Mouse (Mus musculus) MEL (cell line): ENCODE results near the gene Dlx2. TPM values are rescaled to one million over a fixed set of nuclear protein-coding genes. Genes with fewer than 3 reads are reported as not detected.

ENCODE experiments used
- DNase-seq: peaks from one replicate; pipeline ENCODE4 v3.0.0; 2011; ENCODE audit warnings: low read depth, low spot score
- H3K27ac ChIP-seq: 2 replicates; pipeline ENCODE4 v1.5.1; 2012; ENCODE audit warnings: low read depth, mild to moderate bottlenecking, control low read depth, low read length, moderate library complexity; ENCODE audit not compliant: control insufficient read depth
- H3K27me3 ChIP-seq, 2 experiments: fragments of 150-350 bp in 1 of 2; sonication (generic) in 1 of 2; 2 replicates each; pipeline ENCODE4 v1.6.1; 2012; ENCODE audit warnings: low read length in 2 of 2, mild to moderate bottlenecking in 2 of 2, improper control_type of control experiment in 1 of 2, moderate library complexity in 1 of 2; ENCODE audit not compliant: insufficient read depth in 2 of 2, control insufficient read depth in 1 of 2
- H3K36me3 ChIP-seq, 2 experiments: 2 replicates each; pipeline ENCODE4 v1.6.1; 2012 to 2014; ENCODE audit warnings: low read length in 2 of 2, improper control_type of control experiment in 1 of 2, inconsistent platforms in 1 of 2, mild to moderate bottlenecking in 1 of 2; ENCODE audit not compliant: insufficient read depth in 2 of 2, control insufficient read depth in 1 of 2
- H3K4me1 ChIP-seq, 2 experiments: fragments of 150-350 bp in 1 of 2; sonication (generic) in 1 of 2; 2 replicates each; pipeline ENCODE4 v1.6.1; 2012; ENCODE audit warnings: low read length in 2 of 2, improper control_type of control experiment in 1 of 2, mild to moderate bottlenecking in 1 of 2; ENCODE audit not compliant: insufficient read depth in 2 of 2, control insufficient read depth in 1 of 2
- H3K4me3 ChIP-seq, 2 experiments: fragments of 150-350 bp in 1 of 2; sonication (generic) in 1 of 2; 2 replicates each; pipeline ENCODE4 v1.5.1; 2012; ENCODE audit warnings: low read depth in 2 of 2, low read length in 2 of 2, mild to moderate bottlenecking in 2 of 2, moderate library complexity in 2 of 2, control low read depth in 1 of 2, improper control_type of control experiment in 1 of 2; ENCODE audit not compliant: control insufficient read depth in 1 of 2, insufficient read depth in 1 of 2
- H3K79me2 ChIP-seq: 2 replicates; pipeline ENCODE4 v1.6.1; 2012; ENCODE audit warnings: mild to moderate bottlenecking, low read length, moderate library complexity; ENCODE audit not compliant: control insufficient read depth, poor library complexity, insufficient read depth
- H3K9ac ChIP-seq: 2 replicates; pipeline ENCODE4 v1.6.1; 2012; ENCODE audit warnings: low read depth, mild to moderate bottlenecking, control low read depth, low read length, moderate library complexity; ENCODE audit not compliant: control insufficient read depth, poor library complexity, severe bottlenecking
- H3K9me3 ChIP-seq: fragments of 150-350 bp; sonication (generic); replicated peaks from 2 replicates; pipeline ENCODE4 v1.6.1; 2012; ENCODE audit warnings: mild to moderate bottlenecking, low read length, improper control_type of control experiment, moderate library complexity; ENCODE audit not compliant: insufficient read depth
- BHLHE40 ChIP-seq: IDR thresholded peaks from 2 replicates; pipeline ENCODE4 v1.6.1; 2012; ENCODE audit warnings: low read depth, mild to moderate bottlenecking, inconsistent platforms, low read length, improper control_type of control experiment, borderline replicate concordance
- CHD1 ChIP-seq: IDR thresholded peaks from 2 replicates; pipeline ENCODE4 v1.6.1; 2012; ENCODE audit warnings: low read depth, mild to moderate bottlenecking, inconsistent platforms, low read length, improper control_type of control experiment
- CHD2 ChIP-seq: IDR thresholded peaks from 2 replicates; pipeline ENCODE4 v1.6.1; 2011; ENCODE audit warnings: low read length, improper control_type of control experiment
- CTCF ChIP-seq, 3 experiments: IDR thresholded peaks in 2 of 3; conservative IDR thresholded peaks in 1 of 3; 2 replicates each; pipeline ENCODE4 v1.5.1; 2011 to 2012; ENCODE audit warnings: low read length in 3 of 3, low read depth in 2 of 3, mild to moderate bottlenecking in 2 of 3, improper control_type of control experiment in 1 of 3, inconsistent platforms in 1 of 3, mixed read lengths in 1 of 3, moderate library complexity in 1 of 3; ENCODE audit not compliant: control insufficient read depth in 1 of 3, insufficient read depth in 1 of 3, poor library complexity in 1 of 3, severe bottlenecking in 1 of 3
- E2F4 ChIP-seq: IDR thresholded peaks from 2 replicates; pipeline ENCODE4 v1.6.1; 2011; ENCODE audit warnings: low read depth, low read length, improper control_type of control experiment, borderline replicate concordance
- ELF1 ChIP-seq: IDR thresholded peaks from 2 replicates; pipeline ENCODE4 v1.6.1; 2014; ENCODE audit warnings: low read depth, mild to moderate bottlenecking, inconsistent platforms, low read length, improper control_type of control experiment, moderate library complexity
- ETS1 ChIP-seq: IDR thresholded peaks from 2 replicates; pipeline ENCODE4 v1.6.1; 2012; ENCODE audit warnings: low read depth, mild to moderate bottlenecking, inconsistent platforms, low read length, improper control_type of control experiment, moderate library complexity
- GATA1 ChIP-seq: IDR thresholded peaks from 2 replicates; pipeline ENCODE4 v1.6.1; 2011; ENCODE audit warnings: low read depth, low read length, improper control_type of control experiment
- HCFC1 ChIP-seq: IDR thresholded peaks from 2 replicates; pipeline ENCODE4 v1.6.1; 2012; ENCODE audit warnings: low read depth, mild to moderate bottlenecking, inconsistent platforms, low read length, improper control_type of control experiment, moderate library complexity
- KAT2A ChIP-seq: conservative IDR thresholded peaks from 2 replicates; pipeline ENCODE4 v1.6.1; 2012; ENCODE audit warnings: low read depth, low read length, improper control_type of control experiment, inconsistent platforms
- MAFK ChIP-seq: IDR thresholded peaks from 2 replicates; pipeline ENCODE4 v1.6.1; 2011; ENCODE audit warnings: low read depth, mild to moderate bottlenecking, low read length, improper control_type of control experiment, borderline replicate concordance
- MAX ChIP-seq: IDR thresholded peaks from 2 replicates; pipeline ENCODE4 v1.6.1; 2011; ENCODE audit warnings: low read length, improper control_type of control experiment
- MAZ ChIP-seq: IDR thresholded peaks from 2 replicates; pipeline ENCODE4 v1.6.1; 2012; ENCODE audit warnings: low read depth, mild to moderate bottlenecking, inconsistent platforms, low read length, improper control_type of control experiment
- MEF2A ChIP-seq: IDR thresholded peaks from 2 replicates; pipeline ENCODE4 v1.6.1; 2014; ENCODE audit warnings: low read depth, mild to moderate bottlenecking, inconsistent platforms, low read length, improper control_type of control experiment; ENCODE audit not compliant: poor library complexity, insufficient replicate concordance, severe bottlenecking; ENCODE audit errors: extremely low read depth
- MXI1 ChIP-seq: IDR thresholded peaks from 2 replicates; pipeline ENCODE4 v1.6.1; 2011; ENCODE audit warnings: mild to moderate bottlenecking, low read depth, low read length, improper control_type of control experiment
- MYB ChIP-seq: IDR thresholded peaks from 2 replicates; pipeline ENCODE4 v1.6.1; 2011; ENCODE audit warnings: mild to moderate bottlenecking, low read depth, low read length, improper control_type of control experiment
- NELFE ChIP-seq: IDR thresholded peaks from 2 replicates; pipeline ENCODE4 v1.6.1; 2011; ENCODE audit warnings: low read depth, low read length, improper control_type of control experiment
- NRF1 ChIP-seq: IDR thresholded peaks from 2 replicates; pipeline ENCODE4 v1.6.1; 2014; ENCODE audit warnings: low read depth, mild to moderate bottlenecking, inconsistent platforms, low read length, improper control_type of control experiment, moderate library complexity; ENCODE audit not compliant: poor library complexity, insufficient read depth, severe bottlenecking
- POLR2AphosphoS2 ChIP-seq: IDR thresholded peaks from 2 replicates; pipeline ENCODE4 v1.6.1; 2011; ENCODE audit warnings: low read length, improper control_type of control experiment
- RAD21 ChIP-seq: IDR thresholded peaks from 2 replicates; pipeline ENCODE4 v1.6.1; 2011; ENCODE audit warnings: mild to moderate bottlenecking, low read depth, low read length, improper control_type of control experiment
- SIN3A ChIP-seq: IDR thresholded peaks from 2 replicates; pipeline ENCODE4 v1.6.1; 2012; ENCODE audit warnings: low read length, improper control_type of control experiment, inconsistent platforms
- SMC3 ChIP-seq: IDR thresholded peaks from 2 replicates; pipeline ENCODE4 v1.6.1; 2011; ENCODE audit warnings: low read depth, low read length, improper control_type of control experiment
- TBP ChIP-seq: IDR thresholded peaks from 2 replicates; pipeline ENCODE4 v1.8.0; 2011; ENCODE audit warnings: low read depth, low read length, improper control_type of control experiment
- UBTF ChIP-seq: IDR thresholded peaks from 2 replicates; pipeline ENCODE4 v1.6.1; 2012; ENCODE audit warnings: low read depth, mild to moderate bottlenecking, inconsistent platforms, low read length, improper control_type of control experiment, moderate library complexity, borderline replicate concordance; ENCODE audit not compliant: insufficient read depth
- USF1 ChIP-seq: IDR thresholded peaks from 2 replicates; pipeline ENCODE4 v1.6.1; 2014; ENCODE audit warnings: low read depth, mild to moderate bottlenecking, inconsistent platforms, low read length, improper control_type of control experiment, moderate library complexity
- USF2 ChIP-seq, 2 experiments: IDR thresholded peaks; 2 replicates each; pipeline ENCODE4 v1.6.1; 2011 to 2012; ENCODE audit warnings: improper control_type of control experiment in 2 of 2, low read length in 2 of 2, borderline replicate concordance in 1 of 2, inconsistent platforms in 1 of 2, low read depth in 1 of 2, mild to moderate bottlenecking in 1 of 2; ENCODE audit not compliant: insufficient read depth in 1 of 2
- ZC3H11A ChIP-seq: IDR thresholded peaks from 2 replicates; pipeline ENCODE4 v1.6.1; 2012; ENCODE audit warnings: low read depth, mild to moderate bottlenecking, inconsistent platforms, low read length, improper control_type of control experiment
- ZKSCAN1 ChIP-seq: IDR thresholded peaks from 2 replicates; pipeline ENCODE4 v1.6.1; 2012; ENCODE audit warnings: low read depth, mild to moderate bottlenecking, inconsistent platforms, low read length, improper control_type of control experiment, moderate library complexity
- ZMIZ1 ChIP-seq: IDR thresholded peaks from 2 replicates; pipeline ENCODE4 v1.6.1; 2012; ENCODE audit warnings: low read depth, mild to moderate bottlenecking, inconsistent platforms, low read length, improper control_type of control experiment, moderate library complexity
- ZNF384 ChIP-seq: IDR thresholded peaks from 2 replicates; pipeline ENCODE4 v1.6.1; 2012; ENCODE audit warnings: low read depth, mild to moderate bottlenecking, inconsistent platforms, low read length, improper control_type of control experiment
- polyA plus RNA-seq, 2 experiments: library from polyadenylated mRNA; stranded (reverse) in 1 of 2; unstranded in 1 of 2; fragments of >175 nt in 1 of 2; fragments of >200 nt in 1 of 2; gene quantifications; 2 replicates each; pipeline versions ENCODE4 v1.2.1 to v1.2.4; 2012; ENCODE audit warnings: low replicate concordance in 2 of 2, low read depth in 1 of 2; ENCODE audit not compliant: insufficient read length in 2 of 2, insufficient read depth in 1 of 2, missing spikeins in 1 of 2
- total RNA-seq: library from RNA; depleted of rRNA; stranded (reverse); fragments of 300-350 nt; gene quantifications from 2 replicates; pipeline ENCODE4 v1.2.3, GENCODE M21; 2012

Dlx2 gene
- total and polyA plus RNA-seq, 3 experiments, result not detected

- Histone ChIP-seq H3K79me2 (no peaks in the 10 kb centered on the region), H3K9me3 (no peaks in the 10 kb centered on the region), H3K4me3 (no peak overlapping the region), H3K9ac (no peak overlapping the region), H3K36me3 (0 out of 4 replicates have a peak, but pooled peaks cover 0 to 3% of the 10 kb centered on the region in 2 experiments), H3K4me1 (no peaks in the 10 kb centered on the region), H3K27ac (no peak overlapping the region), H3K27me3 (no peaks in the 10 kb centered on the region)
- no peak for DNase-seq
- no peak for TF ChIP-seq ELF1
- TF ChIP-seq HCFC1, result no peak
- TF ChIP-seq MAX, result no peak
- no peak for TF ChIP-seq MAFK
- TF ChIP-seq ZNF384, result no peak
- no peak for TF ChIP-seq MAZ
- TF ChIP-seq CHD2, result no peak
- no peak for TF ChIP-seq USF1
- no peak for TF ChIP-seq ZKSCAN1
- TF ChIP-seq SMC3, result no peak
- no peak for TF ChIP-seq GATA1
- no peak for TF ChIP-seq USF2 (IDR thresholded peaks at IDR 0.05; ENCODE audit: borderline replicate concordance in 1 of 2, insufficient read depth in 1 of 2, low read depth in 1 of 2, low read length in 2 of 2)
- no peak for TF ChIP-seq E2F4
- TF ChIP-seq SIN3A, result no peak
- TF ChIP-seq MXI1, result no peak
- TF ChIP-seq ZMIZ1, result no peak
- TF ChIP-seq BHLHE40, result no peak
- TF ChIP-seq CTCF (IDR thresholded peaks at IDR 0.05 in 2 of 3, conservative IDR thresholded peaks at IDR 0.05 in 1 of 3; ENCODE audit: control insufficient read depth in 1 of 3, insufficient read depth in 1 of 3, low read depth in 2 of 3, low read length in 3 of 3, poor library complexity in 1 of 3, severe bottlenecking in 1 of 3), result no peak
- no peak for TF ChIP-seq UBTF
These were observed 35.3 kb downstream of the Dlx2 start for GRCm38 (mm10) chr2:71511209-71511608.

GRCm38 (mm10) chr2:71504852-71505251 lies 41.7 kb downstream of the Dlx2 start:
- Histone ChIP-seq H3K27ac (no peak overlapping the region), H3K79me2 (no peaks in the 10 kb centered on the region), H3K36me3 (no peaks in the 10 kb centered on the region), H3K4me1 (no peaks in the 10 kb centered on the region), H3K27me3 (no peaks in the 10 kb centered on the region), H3K4me3 (no peak overlapping the region), H3K9me3 (no peaks in the 10 kb centered on the region), H3K9ac (no peak overlapping the region)
- DNase-seq, result no peak
- TF ChIP-seq ELF1, result no peak
- TF ChIP-seq KAT2A, result no peak
- no peak for TF ChIP-seq NRF1
- TF ChIP-seq GATA1, result no peak
- TF ChIP-seq ZKSCAN1, result no peak
- TF ChIP-seq MYB, result no peak
- no peak for TF ChIP-seq ZC3H11A
- no peak for TF ChIP-seq SMC3
- no peak for TF ChIP-seq SIN3A
- TF ChIP-seq ETS1, result no peak
- no peak for TF ChIP-seq CHD1
- TF ChIP-seq HCFC1, result no peak
- TF ChIP-seq POLR2AphosphoS2, result no peak
- TF ChIP-seq ZMIZ1, result no peak
- TF ChIP-seq RAD21, result no peak
- no peak for TF ChIP-seq TBP
- TF ChIP-seq MEF2A, result no peak
- TF ChIP-seq NELFE, result no peak
